Mouse (Mus musculus): ENCODE results near the gene Nup188.

DNA sequence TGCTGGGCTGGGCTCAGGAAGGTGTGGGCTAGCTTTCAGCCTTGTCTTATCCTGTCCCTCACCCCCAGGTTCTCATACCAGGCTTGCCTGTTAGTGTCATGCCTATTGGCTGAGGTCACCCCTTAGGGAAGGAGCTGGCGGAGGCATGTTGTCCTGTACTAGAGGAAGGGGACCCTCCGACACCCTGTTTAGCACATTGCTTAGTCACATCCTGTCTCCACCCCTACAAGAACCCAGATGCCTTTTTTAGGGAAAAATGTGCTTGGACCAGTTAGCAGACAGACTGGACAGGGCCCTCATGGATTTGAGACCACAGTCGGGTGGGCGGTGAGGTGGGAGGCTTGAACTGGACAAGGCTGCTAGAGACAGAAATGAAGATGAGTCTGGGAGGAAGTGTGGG lies 27.6 kb upstream of the Nup188 start:
- TF ChIP-seq CTCF (IDR thresholded peaks at IDR 0.05; ENCODE audit: control insufficient read depth, insufficient read depth, insufficient replicate concordance, low read depth, low read length) (no peak), POLR2A (IDR thresholded peaks at IDR 0.05; ENCODE audit: control insufficient read depth, low read depth, low read length) (no peak)

Measured in testis, adult 2 months (tissue).